Mouse (Mus musculus): ENCODE results near the gene Mrpl58. TPM values are rescaled to one million over a fixed set of nuclear protein-coding genes. Genes with fewer than 3 reads are reported as not detected.

The Mrpl58 gene
- total RNA-seq, 2 experiments from 2014 or later = 97.9 to 109 TPM

DNA sequence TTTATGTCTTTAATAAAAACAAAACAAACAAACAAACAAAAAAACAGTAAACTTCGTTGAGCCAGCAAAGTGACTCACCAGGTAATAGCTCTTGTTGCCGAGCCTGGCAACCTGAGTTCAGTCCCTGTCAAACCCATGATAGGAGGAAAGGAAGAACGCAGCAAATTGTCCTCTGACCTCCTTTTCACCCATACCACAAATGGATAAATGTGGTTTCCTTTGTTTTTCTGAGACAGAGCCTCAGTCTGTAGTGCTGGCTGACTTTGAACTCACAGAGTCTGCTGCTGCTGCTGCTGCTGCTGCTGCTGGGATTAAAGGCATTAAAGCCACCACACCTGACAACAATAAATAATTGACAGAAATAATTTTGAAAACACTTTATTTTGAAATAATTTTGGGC lies 19.5 kb downstream of the Mrpl58 start:
- no peak for DNase-seq
- intact Hi-C loops (cut with DNase I) = no loop called here

DNA sequence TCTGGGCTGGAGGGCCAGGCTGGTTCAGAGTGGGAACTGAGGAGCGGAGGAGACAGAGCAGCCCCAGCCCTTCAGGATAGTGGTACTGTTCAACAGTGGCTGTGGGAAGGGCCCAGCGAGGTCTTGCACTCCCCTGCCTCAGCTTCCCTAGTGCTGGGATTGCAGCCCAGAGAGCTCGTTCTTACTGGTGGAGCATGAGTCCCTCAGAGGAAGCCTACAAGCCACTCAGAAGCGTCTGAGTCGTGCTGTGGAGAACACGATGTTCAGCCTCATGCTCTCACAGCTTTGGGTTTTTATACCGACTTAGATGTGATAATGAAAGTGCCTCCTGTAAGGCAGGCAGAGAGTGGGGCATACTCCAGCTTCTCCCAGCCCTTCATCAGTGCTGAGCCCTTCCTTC lies 21.1 kb downstream of the Mrpl58 start:
- DNase-seq = no peak
- intact Hi-C loops (cut with DNase I) = loop anchor here (5.0 kb wide), 1 partner anchor 48 kb away; no protein-coding TSS in a partner anchor

DNA sequence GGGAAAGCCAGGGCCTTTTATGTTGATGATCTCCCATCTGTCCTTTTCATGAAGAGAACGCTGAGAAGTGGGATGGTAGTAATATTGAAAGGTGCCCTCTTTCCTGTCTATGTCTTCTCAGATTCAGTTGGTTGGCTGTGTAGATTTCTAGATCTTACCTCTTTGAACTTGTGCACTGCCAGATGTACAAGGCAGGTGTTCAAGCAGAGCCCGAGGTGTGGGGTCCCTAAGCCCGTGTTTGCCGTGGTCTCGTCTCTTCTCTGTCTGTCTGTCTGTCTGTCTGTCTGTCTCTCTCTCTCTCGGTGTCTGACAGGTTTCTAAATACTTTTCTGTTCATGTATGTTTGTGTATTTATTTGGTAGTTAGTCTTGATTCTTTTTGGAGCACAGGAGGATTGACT lies 22.1 kb downstream of the Mrpl58 start:
- intact Hi-C loops (cut with DNase I) = loop anchor here (5.0 kb wide), 1 partner anchor 47 kb away; no protein-coding TSS in a partner anchor
- DNase-seq = no peak

DNA sequence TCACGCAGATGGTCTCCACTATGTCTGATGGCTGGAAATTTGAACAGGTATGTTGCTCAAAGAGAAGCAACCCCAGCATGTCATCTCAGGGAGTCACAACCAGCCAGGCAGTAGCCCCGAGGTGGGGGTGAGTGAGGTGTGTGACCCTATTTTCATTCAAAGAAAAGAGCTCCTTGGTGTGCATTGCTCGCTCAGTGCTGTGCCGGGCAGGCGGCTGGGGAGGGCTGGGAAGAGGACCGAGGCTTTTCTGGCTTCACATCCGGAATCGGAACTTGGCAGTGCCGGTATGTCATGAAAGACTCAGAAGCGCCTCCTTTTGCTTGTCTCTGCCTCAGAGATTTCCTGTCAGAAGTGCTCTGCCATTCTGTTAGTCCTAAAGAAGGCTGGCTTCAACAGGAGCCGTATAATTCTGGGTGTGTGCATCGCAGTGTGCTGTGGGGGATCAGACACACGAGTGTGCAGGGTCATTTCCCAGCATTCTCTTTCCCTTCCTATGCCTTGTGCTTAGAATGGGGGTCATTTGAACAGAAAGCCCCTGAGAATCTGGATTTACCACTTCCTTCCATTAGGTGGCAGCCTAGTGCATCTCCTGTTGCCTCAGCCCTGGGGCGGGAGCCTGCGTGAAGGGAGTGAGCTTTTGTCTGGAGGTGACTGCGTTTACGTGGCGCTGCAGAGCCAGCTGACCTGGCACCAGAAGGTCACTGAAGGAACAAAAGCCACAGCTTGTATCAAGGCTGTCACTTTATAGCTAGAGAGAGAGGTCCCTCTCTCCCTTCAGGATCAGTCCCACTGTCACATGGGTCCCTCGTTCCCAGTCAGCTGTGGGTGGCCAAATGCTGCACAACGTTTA lies 24.2 kb downstream of the Mrpl58 start:
- DNase-seq = peak; percentile 75
- intact Hi-C loops (cut with DNase I) = loop anchor here (5.0 kb wide), 1 partner anchor 45 kb away; no protein-coding TSS in a partner anchor

DNA sequence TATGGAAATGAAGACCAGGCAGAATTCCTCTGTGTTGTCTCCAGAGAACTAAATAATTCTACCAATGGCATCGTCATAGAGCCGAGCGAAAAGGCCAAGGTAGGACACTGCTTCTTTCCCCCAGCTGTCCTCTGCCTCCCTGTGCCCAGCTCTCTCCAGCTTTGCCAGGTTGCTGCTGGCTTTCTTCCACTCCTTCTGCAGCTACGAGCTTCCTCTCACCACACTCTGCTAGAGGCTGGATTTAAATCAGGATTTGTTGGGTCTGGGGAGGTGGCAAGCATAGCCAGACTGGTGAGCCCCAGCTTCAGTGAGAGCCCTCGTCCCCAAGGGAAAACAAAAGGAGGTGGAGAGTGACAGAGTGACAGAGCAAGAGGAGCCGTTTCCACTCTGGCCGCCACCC lies 25.8 kb downstream of the Mrpl58 start:
- intact Hi-C loops (cut with DNase I) = loop anchor here (5.0 kb wide), 1 partner anchor 43 kb away; no protein-coding TSS in a partner anchor
- DNase-seq = no peak

DNA sequence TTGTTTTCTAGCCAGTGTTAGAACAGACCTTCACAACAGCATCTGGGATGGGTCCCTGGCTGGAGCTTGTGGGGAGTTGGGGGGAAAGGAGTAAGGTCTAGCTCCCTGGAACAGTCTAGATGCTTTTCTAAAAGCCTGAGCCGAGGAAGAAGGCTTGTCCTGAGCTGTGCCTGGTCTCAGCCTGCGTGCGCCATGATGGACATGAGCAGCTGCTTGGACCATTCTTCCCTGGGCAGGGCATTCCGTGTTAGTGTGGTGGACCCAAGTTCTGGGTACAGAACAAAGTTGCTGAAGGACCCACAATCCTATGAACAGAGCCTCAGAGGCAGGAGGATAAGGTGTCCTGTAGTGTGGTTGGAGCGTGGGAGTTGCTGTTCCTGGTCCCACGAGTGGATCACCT lies 27.0 kb downstream of the Mrpl58 start:
- DNase-seq = no peak
- intact Hi-C loops (cut with DNase I) = no loop called here

DNA sequence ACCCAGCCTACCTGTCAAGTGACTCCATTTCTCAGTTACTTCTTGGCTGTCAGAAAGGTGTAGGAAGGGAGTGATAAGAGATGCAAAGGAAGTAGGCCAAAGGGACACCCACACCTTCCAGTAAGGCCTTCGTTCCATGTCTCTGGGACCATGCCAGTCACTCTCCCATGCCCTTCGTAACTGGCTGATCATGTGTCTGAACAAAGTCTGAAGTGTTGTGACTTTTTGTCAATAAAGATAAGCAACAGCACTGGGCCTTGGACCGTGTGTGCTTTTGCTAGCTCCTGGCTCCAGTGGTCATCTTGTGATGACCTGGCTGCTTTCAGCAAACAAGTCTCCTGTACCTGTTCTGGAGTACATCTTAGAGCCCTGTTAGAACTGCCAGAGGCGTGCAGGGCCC lies 29.3 kb downstream of the Mrpl58 start:
- DNase-seq = no peak
- intact Hi-C loops (cut with DNase I) = no loop called here

DNA sequence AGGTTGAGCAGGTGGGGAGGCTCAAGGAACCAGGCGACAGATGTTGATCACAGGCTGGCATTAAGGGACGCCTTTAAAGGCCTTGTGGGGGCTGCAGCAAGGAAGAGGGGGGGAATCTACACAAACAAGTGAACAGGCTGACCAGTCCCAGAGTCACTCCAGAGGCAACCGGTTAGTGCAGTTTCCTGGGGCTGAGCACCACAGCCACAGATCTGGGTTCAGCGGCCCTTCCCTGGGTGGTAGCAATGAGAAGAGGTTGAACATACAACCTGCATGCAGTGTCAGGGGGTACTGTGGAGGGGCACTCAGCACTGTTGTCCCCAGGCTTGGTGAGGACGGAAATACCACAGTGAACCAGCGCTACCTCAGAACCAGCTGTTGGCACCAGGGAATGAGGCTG lies 29.8 kb downstream of the Mrpl58 start:
- intact Hi-C loops (cut with DNase I) = no loop called here
- DNase-seq = no peak

DNA sequence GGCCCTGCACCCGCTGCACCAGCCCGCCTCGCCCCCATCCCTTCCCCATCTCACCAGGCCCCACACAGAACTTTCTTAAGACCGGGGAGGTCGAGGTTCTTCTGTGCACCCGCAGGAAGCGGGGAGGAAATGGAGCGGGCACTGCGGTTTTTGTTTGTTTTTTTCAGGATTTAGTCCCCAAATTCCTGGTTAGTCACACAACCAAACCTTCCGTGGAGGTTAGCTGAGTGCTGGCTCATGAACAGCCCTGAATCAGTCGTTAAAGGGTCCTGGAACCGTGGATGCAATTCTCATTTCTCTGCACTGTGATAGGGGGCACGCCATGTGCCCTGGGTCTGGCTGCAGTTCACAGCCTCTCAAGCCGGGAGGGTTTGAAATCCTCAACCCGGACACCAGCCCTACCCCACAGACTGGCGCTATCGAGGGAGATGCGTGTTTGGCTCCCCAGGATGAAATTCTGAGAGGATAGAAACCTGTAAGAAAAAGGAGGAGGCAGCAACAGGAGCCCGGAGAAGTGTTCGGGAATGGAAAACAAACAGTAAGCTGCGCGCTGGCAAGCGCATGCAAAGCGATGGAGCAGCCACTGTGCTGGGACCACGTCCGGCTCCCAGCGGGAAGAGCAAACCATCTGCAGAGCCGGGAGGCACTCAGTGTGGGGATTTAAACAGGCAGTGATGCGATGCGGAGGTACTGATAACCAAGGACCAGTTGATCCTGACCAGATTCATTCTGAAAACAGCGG lies 32.2 kb downstream of the Mrpl58 start:
- peak; percentile 52 for DNase-seq
- intact Hi-C loops (cut with DNase I) = no loop called here

DNA sequence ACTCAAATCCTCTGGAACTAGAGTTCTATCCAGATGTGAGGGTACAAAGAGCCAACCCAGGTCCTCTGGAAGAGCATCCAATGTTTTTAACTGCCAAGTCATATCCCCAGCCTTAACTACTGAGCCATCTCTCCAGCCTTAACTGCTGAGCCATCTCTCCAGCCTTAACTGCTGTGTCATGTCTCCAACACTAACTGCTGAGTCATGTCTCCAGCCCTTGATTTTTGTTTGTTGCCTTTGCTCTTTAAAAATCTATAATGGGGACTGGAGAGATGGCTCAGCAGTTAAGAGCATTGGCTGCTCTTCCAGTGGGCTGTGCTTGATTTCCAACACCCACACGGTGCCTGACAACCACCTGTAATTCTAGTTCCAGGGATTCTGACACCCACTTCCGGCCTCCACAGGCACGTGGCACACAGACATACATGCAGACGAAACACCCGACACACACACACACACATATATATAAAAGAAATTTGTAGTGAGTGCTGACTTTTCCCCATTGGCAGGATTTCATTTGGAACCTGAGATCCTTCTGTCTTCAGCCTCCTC lies 34.1 kb downstream of the Mrpl58 start:
- intact Hi-C loops (cut with DNase I) = no loop called here
- no peak for DNase-seq

DNA sequence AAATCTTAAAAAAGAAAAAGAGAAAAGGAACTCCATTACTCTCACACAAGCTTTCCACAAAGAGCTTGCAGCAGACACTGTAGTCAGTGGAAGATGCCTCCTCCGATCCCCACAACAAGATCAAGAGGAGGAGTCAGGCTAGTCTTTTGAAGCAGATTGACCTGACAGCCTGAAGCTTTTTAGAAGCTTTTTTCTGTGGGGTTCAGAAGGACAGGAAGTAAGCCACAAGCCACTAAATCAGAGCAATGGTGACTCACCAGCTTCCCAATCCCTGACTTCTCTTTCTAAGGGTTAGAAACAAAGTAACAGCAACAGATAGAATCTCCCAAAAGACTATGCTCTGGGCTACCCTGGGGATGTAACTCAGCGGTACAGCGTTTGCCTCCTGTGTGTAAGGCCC lies 35.8 kb downstream of the Mrpl58 start:
- no peak for DNase-seq
- intact Hi-C loops (cut with DNase I) = no loop called here

DNA sequence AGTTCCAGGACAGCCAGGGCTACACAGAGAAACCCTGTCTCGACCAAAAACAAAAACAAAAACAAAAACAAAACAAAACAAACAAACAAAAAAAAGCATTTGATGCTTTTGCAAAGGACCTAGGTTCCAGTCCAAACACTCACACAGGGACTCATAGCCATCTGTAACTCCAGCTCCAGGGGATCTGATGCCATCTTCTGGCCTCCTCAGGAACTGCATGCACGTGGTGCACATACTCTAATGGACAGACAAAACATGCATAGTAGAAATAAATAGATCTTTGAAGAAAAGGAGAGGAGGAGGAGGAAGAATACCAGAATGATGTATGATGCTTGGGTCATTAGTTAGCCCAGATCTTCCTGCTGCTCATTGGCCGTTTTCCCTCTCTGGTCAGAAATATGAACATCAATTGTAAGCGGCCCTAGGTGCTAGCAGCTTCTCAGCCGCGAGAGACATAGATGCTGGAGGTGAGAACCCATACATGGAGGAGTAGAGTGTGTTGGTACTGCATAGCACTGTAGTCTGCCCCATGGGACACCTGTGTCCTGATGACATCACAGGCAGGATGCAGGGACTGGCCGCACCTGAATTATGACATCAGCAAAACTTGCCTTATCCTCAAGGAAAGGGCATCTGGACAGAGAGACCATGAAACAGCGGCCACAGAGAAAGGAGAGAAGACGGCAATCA lies 36.5 kb downstream of the Mrpl58 start, which contains the start of gene Trim80:
Gene Trim80 (plus strand): TSS at position 640 of the 690 bp plus-strand sequence.
- intact Hi-C loops (cut with DNase I) = no loop called here
- DNase-seq = no peak

DNA sequence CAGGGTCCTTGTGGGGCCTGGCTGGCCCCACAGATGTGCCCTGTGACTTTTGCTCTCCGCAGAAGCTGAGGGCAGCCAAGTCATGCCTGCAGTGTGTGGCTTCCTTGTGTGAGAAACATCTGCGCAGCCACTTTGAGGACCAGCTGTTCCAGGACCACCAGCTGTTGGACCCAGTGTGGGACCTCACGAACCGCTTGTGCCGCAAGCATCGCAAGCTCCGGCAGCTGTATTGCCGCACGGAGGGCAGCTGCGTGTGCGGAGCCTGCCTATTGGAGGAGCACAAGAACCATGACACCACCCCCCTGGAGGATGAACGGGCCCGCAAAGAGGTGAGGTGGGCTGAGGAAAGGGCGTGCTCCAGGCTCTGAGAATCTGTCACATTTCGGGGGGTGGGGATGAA lies 37.9 kb downstream of the Mrpl58 start:
- no peak for DNase-seq
- intact Hi-C loops (cut with DNase I) = no loop called here

DNA sequence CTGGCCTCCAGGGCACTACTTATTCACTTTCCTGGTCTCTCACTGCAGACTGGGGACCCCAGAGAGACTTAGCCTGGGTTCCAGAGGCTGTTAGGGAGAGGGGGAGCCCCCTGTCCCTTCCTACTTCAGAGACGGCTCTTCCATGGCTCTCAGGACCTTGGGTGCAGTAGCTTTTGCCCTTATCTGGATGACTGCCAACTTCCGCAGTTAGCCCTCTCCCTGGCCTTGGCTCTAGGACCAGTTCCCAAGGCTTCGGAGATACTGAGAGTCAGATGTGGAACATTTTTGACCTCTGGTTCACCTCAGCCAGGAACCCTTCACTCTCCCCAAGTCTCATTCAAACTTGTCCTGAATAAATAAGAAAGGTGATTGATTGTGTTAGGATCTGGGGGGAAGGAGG lies 43.4 kb downstream of the Mrpl58 start:
- intact Hi-C loops (cut with DNase I) = no loop called here
- DNase-seq = no peak

DNA sequence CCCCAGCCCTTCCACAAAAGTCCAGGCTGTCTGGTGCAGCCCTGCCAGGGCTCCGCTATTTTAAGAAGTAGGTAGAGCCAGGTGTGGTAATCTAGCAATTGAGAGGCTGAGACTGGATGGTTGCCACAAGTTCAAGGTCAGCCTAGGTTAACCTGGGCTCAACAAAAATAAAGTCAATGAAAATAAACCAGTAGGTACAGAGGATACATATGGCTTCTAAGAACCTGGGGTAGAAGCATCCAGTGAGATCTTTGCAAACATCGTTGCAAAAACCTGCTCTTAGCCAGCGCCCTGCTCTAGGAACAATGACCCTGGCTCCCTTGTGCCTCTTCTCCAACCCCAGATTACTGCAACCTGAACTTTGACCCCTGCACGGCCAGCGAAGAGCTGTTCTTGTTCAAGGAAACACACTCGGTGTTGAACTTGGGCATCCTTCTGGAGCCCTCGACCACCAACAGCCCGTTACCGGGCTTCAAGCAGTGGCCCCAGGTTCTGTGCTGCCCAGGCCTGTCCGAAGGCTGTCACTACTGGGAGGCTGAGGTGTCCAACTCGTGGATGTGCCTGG lies 43.9 kb downstream of the Mrpl58 start:
- intact Hi-C loops (cut with DNase I) = no loop called here
- DNase-seq = no peak

DNA sequence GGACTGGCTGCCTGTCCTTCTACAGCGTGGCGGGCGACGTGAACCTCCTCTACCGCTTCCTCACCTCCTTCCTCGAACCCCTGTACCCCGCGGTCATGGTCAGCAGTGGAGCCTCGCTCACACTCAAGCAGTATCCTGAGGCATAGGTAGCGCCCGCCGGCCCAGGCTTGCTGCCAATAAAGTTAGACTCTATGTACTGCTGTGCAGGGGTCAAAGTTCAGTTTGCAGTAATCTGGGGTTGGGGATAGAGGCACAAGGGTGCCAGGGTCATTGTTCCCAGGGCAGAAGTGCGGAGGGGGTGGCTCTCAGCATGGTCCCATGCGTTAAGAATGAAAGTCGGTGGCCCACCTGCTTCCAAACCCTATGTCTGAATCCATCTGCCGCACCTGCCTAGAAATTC lies 44.5 kb downstream of the Mrpl58 start:
- intact Hi-C loops (cut with DNase I) = no loop called here
- no peak for DNase-seq

DNA sequence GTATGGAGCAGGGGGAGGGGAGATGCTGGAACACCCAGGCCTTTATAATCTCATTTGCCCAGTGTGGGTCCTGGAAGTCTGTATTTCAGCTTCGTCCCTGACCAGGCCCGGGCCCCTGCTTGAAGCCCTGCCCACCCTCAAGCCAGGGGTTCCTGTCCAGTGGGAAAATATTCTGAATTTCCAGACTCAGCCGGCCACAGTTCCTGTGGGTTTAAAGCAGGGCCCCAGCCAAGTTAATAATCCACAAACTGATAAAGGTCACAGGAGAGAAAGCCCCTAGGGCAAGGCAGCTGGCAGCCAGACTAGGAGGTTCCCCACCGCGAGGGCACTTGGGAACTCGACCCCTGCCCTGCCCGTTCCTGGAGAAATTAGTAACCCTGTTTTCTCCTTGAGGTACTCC lies 45.4 kb downstream of the Mrpl58 start:
- intact Hi-C loops (cut with DNase I) = no loop called here
- DNase-seq = no peak

DNA sequence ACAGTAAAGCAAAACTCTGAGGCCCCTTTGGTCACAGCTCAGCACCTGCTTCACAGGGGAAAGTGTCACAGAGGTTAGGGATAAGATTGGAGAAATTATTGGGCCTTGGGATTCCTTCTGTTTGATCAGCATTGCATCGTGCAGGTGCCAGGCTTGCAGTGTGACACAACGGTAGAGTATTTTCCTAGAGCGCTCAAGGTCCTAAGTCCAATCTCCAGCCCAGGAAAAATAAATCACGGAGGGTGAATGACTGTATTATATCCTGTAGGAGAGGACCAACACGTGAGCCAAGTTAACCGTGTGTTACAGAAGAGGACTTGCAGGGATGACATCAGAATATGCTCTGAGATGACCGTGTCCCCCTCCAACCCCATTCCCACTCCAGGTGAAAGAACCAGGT lies 46.6 kb downstream of the Mrpl58 start:
- intact Hi-C loops (cut with DNase I) = no loop called here
- no peak for DNase-seq

DNA sequence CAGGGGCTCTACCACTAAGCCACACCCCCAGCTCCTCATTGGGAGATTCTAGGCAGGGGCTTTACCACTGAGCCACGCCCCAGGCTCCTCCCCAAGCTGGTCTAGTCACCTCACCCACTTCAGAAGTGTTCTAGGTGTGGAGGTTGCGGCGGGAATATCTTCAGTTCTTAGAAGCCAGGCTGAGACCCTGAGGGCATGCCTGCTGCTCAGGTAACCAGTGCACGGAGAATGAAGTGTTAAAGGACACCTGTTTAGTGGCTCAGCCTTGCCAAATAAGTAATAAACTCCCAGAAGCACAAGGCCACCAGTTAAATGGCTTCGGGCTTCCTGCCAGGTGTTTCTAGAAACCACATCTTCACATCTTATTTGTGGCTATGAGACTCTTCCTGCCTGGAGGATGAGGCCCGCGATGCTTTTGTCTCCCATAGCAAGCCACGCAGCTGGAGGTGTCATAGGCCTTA lies 48.3 kb downstream of the Mrpl58 start:
- DNase-seq = no peak
- intact Hi-C loops (cut with DNase I) = loop anchor here (2.0 kb wide), 1 partner anchor 15 kb away; no protein-coding TSS in a partner anchor

DNA sequence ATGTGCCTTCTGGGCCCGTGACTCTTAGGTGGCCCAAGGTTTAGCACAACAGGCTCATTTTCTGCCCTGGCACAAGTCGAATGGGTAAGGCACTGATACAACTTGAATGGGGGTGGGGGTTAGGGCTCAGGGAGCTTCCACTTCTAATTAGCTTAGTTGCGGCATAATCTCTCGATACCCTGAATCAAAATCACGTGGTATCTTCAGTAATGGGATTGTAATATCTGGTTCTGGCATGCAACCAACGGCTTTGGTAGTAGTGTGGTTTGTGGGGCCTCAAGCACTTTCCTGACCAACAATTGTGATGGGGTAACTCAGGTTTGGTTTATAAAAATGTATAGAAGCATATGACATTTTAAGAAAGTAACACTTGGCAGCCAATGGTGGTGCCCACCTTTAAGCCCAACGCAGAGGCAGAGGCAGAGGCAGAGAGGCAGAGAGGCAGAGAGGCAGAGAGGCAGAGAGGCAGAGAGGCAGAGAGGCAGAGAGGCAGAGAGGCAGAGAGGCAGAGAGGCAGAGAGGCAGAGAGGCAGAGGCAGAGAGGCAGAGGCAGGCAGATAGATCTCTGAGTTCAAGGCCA lies 48.8 kb downstream of the Mrpl58 start:
- intact Hi-C loops (cut with DNase I) = loop anchor here (2.0 kb wide), 1 partner anchor 14 kb away; no protein-coding TSS in a partner anchor
- no peak for DNase-seq
